Mouse (Mus musculus) liver, embryonic 14.5 days (tissue): Measurements from ENCODE around the gene Sytl3.

Source experiments
- CTCF ChIP-seq: IDR thresholded peaks from 2 replicates; pipeline ENCODE4 v1.5.1; 2016; ENCODE audit warnings: antibody characterized with exemption, low read depth, control low read depth
- EP300 ChIP-seq: IDR thresholded peaks from 2 replicates; pipeline ENCODE4 v1.6.1; 2016; ENCODE audit warnings: antibody characterized with exemption, low read depth

DNA sequence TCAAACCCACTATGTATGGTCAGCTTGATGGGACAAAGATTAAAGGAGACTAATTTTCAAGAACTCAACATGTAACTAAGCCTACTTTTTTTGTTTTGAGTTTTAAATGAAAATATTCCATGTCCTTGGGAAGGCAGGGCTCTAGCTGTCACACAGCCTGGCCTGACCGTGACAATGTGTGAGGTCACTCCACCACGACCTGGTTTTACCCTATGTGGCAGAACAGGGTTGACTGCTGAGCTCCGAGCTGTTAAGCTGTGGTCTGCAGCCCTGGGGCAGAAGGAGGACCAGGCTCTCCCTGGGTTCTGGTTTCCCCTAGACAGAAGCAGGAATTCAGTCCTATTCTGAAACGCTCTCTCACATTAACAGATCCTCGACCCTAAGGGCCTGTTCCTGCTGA, 108.9 kb downstream of the Sytl3 start:
- TF ChIP-seq CTCF (no peak), EP300 (no peak)
